Mouse (Mus musculus) kidney, embryonic 16.5 days (tissue): Measurements from ENCODE around the gene Clk2. TPM values are rescaled to one million over a fixed set of nuclear protein-coding genes. Genes with fewer than 3 reads are reported as not detected.
A peak's percentile ranks its signal among the peaks of the same experiment; 100 is the strongest.

Source experiments
- ATAC-seq: fragments of 200-750 bp; cut with Nextera tagmentation; 2 replicates; pipeline ENCODE4 v1.8.0; 2017; ENCODE audit warnings: moderate TSS enrichment; ENCODE audit not compliant: low FRiP score, low TSS enrichment
- H3K27ac ChIP-seq: fragments of 300-500 bp; sonication (generic); 2 replicates; pipeline ENCODE4 v1.5.1; 2014; ENCODE audit warnings: low read length
- H3K27me3 ChIP-seq: fragments of 300-500 bp; sonication (generic); 2 replicates; pipeline ENCODE4 v1.6.1; 2014; ENCODE audit warnings: low read length, control low read depth, mixed read lengths; ENCODE audit not compliant: insufficient read depth
- H3K36me3 ChIP-seq: fragments of 300-500 bp; sonication (generic); 2 replicates; pipeline ENCODE4 v1.6.1; 2014; ENCODE audit warnings: low read length, control low read depth, mixed read lengths; ENCODE audit not compliant: insufficient read depth
- H3K4me1 ChIP-seq: fragments of 300-500 bp; sonication (generic); 2 replicates; pipeline ENCODE4 v1.6.1; 2014; ENCODE audit warnings: low read length, control low read depth, mixed read lengths; ENCODE audit not compliant: insufficient read depth
- H3K4me2 ChIP-seq: fragments of 300-500 bp; sonication (generic); replicated peaks from 2 replicates; pipeline ENCODE4 v1.6.1; 2014; ENCODE audit warnings: low read depth, low read length
- H3K4me3 ChIP-seq: fragments of 300-500 bp; sonication (generic); 2 replicates; pipeline ENCODE4 v1.5.1; 2014; ENCODE audit warnings: mild to moderate bottlenecking, low read length
- H3K9ac ChIP-seq: fragments of 300-500 bp; sonication (generic); replicated peaks from 2 replicates; pipeline ENCODE4 v1.6.1; 2014; ENCODE audit warnings: low read length
- H3K9me3 ChIP-seq: fragments of 300-500 bp; sonication (generic); 2 replicates; pipeline ENCODE4 v1.6.1; 2016; ENCODE audit warnings: low read length, control low read depth
- WGBS: fragments of 180-500 bp; shearing (Covaris S2); extraction: QIAGEN DNeasy Blood & Tissue Kit; methylation state at CpG from one replicate; pipeline ENCODE4 v1.1.7; 2014; 5-methylcytosine and 5-hydroxymethylcytosine counted together
- polyA plus RNA-seq: library from polyadenylated mRNA; unstranded; fragments of >200 nt; fragmentation: Nextera tagmentation; extraction: Ambion mirVana; gene quantifications from 2 replicates; pipeline ENCODE4 v1.2.1, GENCODE M21; 2015

Gene Clk2
- polyA plus RNA-seq, 1 experiment from 2014 or later = 29.1 TPM

- 42% methylated on average over 4 of the region's 4 CpGs for WGBS
- H3K4me1 ChIP-seq = peaks cover 38% of the 10 kb centered on the region
- peak overlapping the region; percentile 81 for H3K4me2 ChIP-seq
- H3K9me3 ChIP-seq = no peaks in the 10 kb centered on the region
- H3K4me3 ChIP-seq = no peak overlapping the region
- no peak for ATAC-seq
- peak overlapping the region; percentile 11; the same call in 1 of the 2 replicates for H3K9ac ChIP-seq
- H3K27ac ChIP-seq = no peak overlapping the region
- no peaks in the 10 kb centered on the region for H3K36me3 ChIP-seq
- H3K27me3 ChIP-seq = peaks cover 3% of the 10 kb centered on the region; the same call in 1 of the 2 replicates
Measured at GRCm38 (mm10) chr3:89225918-89226317, 61.3 kb downstream of the Clk2 start.

GRCm38 (mm10) chr3:89226361-89226760 is 61.8 kb downstream of the Clk2 start:
- no peak for ATAC-seq
- WGBS = 38% methylated on average over 11 of the region's 11 CpGs

More at GRCm38 (mm10) chr3:89226361-89226760, 61.8 kb downstream of the Clk2 start:
- Histone ChIP-seq H3K27ac (no peak overlapping the region), H3K4me1 (peaks cover 38% of the 10 kb centered on the region), H3K4me2 (peak overlapping the region; percentile 81), H3K27me3 (peaks cover 3% of the 10 kb centered on the region; the same call in 1 of the 2 replicates), H3K9me3 (no peaks in the 10 kb centered on the region), H3K36me3 (no peaks in the 10 kb centered on the region), H3K9ac (peak overlapping the region; percentile 66; the same call in 1 of the 2 replicates), H3K4me3 (peak overlapping the region; percentile 53; the same call in 1 of the 2 replicates)

Other genes with a start within 250 kb of the Clk2 start
- 16.6 and 22.1 TPM in 2 replicates for gene Ash1l, start 214.2 kb upstream of the Clk2 start, polyA plus RNA-seq
- gene Dap3, start 213.6 kb upstream of the Clk2 start, polyA plus RNA-seq = 161 and 163 TPM in 2 replicates
- 21.3 and 22.5 TPM in 2 replicates for gene Rusc1, start 71.5 kb upstream of the Clk2 start, polyA plus RNA-seq
- gene Gm43738, start 63.7 kb upstream of the Clk2 start, polyA plus RNA-seq = not detected in 2 replicates
- gene Fdps, start 62.8 kb upstream of the Clk2 start, polyA plus RNA-seq = 175 and 179 TPM in 2 replicates
- 4.7 and 5.0 TPM in 2 replicates for gene Pklr, start 28.7 kb upstream of the Clk2 start, polyA plus RNA-seq
- gene Hcn3, start 4.6 kb upstream of the Clk2 start, polyA plus RNA-seq = 1.8 and 2.0 TPM in 2 replicates
- 140 TPM in 2 replicates for gene Scamp3, start 12.7 kb downstream of the Clk2 start, polyA plus RNA-seq
- 43.6 and 51.2 TPM in 2 replicates for gene Fam189b, start 18.3 kb downstream of the Clk2 start, polyA plus RNA-seq
- gene Gba, start 38.1 kb downstream of the Clk2 start, polyA plus RNA-seq = 54.9 and 56.1 TPM in 2 replicates
- 18.2 and 18.4 TPM in 2 replicates for gene Thbs3, start 50.4 kb downstream of the Clk2 start, polyA plus RNA-seq
- 227 and 235 TPM in 2 replicates for gene Mtx1, start 62.3 kb downstream of the Clk2 start, polyA plus RNA-seq
- 20.0 and 23.6 TPM in 2 replicates for gene Muc1, start 64.3 kb downstream of the Clk2 start, polyA plus RNA-seq
- gene Krtcap2, start 81.2 kb downstream of the Clk2 start, polyA plus RNA-seq = 272 and 300 TPM in 2 replicates
- 4.7 and 6.0 TPM in 2 replicates for gene Trim46, start 81.5 kb downstream of the Clk2 start, polyA plus RNA-seq
- 127 and 146 TPM in 2 replicates for gene Dpm3, start 94.6 kb downstream of the Clk2 start, polyA plus RNA-seq
- 58.8 and 64.3 TPM in 2 replicates for gene Slc50a1, start 105.8 kb downstream of the Clk2 start, polyA plus RNA-seq
- gene Efna1, start 116.3 kb downstream of the Clk2 start, polyA plus RNA-seq = 81.9 and 86.7 TPM in 2 replicates
- 11.5 and 11.8 TPM in 2 replicates for gene Efna3, start 158.2 kb downstream of the Clk2 start, polyA plus RNA-seq
- 29.2 and 31.3 TPM in 2 replicates for gene Efna4, start 173.2 kb downstream of the Clk2 start, polyA plus RNA-seq
- 107 and 108 TPM in 2 replicates for gene Adam15, start 185.2 kb downstream of the Clk2 start, polyA plus RNA-seq
- 0.32 and 0.35 TPM in 2 replicates for gene Dcst2, start 197.2 kb downstream of the Clk2 start, polyA plus RNA-seq
- 2.9 and 3.3 TPM in 2 replicates for gene Dcst1, start 200.5 kb downstream of the Clk2 start, polyA plus RNA-seq
- gene Zbtb7b, start 230.0 kb downstream of the Clk2 start, polyA plus RNA-seq = 3.3 and 3.5 TPM in 2 replicates
- gene Lenep, start 238.0 kb downstream of the Clk2 start, polyA plus RNA-seq = 0.18 and 1.3 TPM in 2 replicates
- gene Flad1, start 247.1 kb downstream of the Clk2 start, polyA plus RNA-seq = 35.0 and 39.3 TPM in 2 replicates